Mouse (Mus musculus) spleen, postnatal 10 days (tissue): ENCODE results near the gene Ppa1.
"Not testable (repeated sequence)": the region's sequence is repeated elsewhere in the genome, so short reads cannot be mapped to it uniquely, and the experiment has no call there.

Experiments
- DNase-seq, 2 experiments: peaks; one replicate each; pipeline ENCODE4 v3.0.0; 2021 to 2022; ENCODE audit warnings: low spot score in 2 of 2

Gene Ppa1

GRCm38 (mm10) chr10:61647790-61648736 is at the start of gene Ppa1:
TSS of gene Ppa1 (plus strand) at chr10:61648552.
- DNase-seq: peak; percentile 67 to 87

- no peak for DNase-seq
These were observed 48.7 kb upstream of the Ppa1 start for GRCm38 (mm10) chr10:61599556-61600114.

GRCm38 (mm10) chr10:61602283-61603033 is 45.9 kb upstream of the Ppa1 start:
- peak; percentile 34 to 79 for DNase-seq

- no peak for DNase-seq
These were observed 43.8 kb upstream of the Ppa1 start for GRCm38 (mm10) chr10:61604376-61605065.

GRCm38 (mm10) chr10:61605381-61605780 is 43.0 kb upstream of the Ppa1 start:
- DNase-seq: not testable (repeated sequence)

DNA sequence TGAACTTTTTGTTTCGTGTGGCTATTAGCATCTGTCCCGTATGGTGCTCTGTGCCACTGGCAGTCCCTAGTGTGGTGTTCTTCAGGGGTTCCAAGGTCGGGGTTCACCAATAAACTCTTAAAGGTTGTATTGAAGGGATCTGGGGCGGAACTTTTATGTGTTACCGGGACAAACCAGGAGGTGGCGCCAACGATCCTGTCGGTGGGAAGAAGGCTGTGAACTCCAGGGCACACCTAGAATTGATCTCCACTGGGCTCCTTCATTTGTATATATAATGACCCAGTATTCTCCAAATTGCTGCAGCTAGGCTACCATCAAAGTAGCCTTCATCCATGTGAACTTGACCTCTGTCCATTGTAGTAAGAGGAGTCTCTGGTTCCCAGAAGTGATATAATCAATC is 42.5 kb upstream of the Ppa1 start:
- peak; percentile 53 to 79 for DNase-seq

- DNase-seq: no peak
These were observed 40.1 kb upstream of the Ppa1 start for GRCm38 (mm10) chr10:61608233-61608632.

- DNase-seq: peak in 1 of 2 experiments; percentile 67
These were observed 37.6 kb upstream of the Ppa1 start for GRCm38 (mm10) chr10:61610650-61611235.

DNA sequence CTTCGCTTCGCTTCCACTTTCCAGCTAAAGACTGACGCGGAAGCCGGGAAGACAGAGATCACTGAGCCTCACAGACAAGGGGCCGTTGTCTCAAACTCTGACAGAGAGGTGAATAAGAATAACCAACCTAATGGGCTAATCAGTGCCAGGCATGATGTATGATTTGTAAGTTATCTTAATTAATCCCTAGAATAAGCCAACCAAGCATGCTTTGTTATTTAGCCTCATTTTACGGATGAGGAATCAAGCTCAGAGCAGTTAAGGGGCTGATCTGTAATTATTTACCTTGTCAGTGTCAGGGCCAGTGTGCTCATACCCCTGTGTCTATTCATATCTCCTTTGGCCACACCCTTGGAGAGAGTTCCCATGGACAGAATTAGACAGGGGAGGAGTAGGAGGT is 34.0 kb upstream of the Ppa1 start:
- DNase-seq: no peak

DNA sequence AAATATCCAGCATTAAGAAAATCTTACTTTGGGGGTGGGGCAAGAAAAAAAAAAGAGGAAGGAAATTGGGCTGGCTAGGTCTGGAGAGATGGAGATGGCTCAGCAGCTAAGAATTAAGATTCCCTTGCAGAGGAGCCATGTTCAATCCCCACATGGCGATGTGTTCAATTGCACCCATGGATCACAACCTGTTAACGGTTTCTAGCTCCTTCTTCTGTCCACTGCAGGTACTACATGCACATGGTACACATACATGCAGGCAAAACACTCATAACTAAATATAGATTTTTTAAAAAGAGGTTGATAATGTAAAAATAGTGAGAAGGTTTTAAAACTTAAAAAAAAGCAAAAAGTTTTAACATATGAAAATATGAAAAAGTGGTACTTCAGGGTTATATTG is 29.8 kb upstream of the Ppa1 start:
- DNase-seq: no peak

DNA sequence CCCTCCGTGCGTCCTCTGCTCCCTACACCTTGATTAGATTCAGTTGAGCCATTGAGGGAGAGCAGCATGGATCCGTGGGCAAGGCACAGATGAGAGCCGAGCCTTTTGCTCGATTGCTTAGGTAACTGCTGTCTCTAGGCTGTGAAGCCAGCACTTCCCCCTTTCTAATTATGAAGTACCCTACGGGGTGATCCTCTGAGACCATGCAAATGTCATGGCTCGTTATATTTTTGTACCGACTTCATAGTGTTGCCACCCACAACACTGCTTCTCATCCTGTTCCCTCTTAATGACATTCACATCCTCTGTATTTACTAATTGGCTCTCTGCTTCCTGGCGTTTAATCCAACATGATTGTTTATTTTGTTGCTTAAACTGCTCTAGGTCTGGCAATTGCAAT is 26.7 kb upstream of the Ppa1 start:
- DNase-seq: peak in 1 of 2 experiments; percentile 17

DNA sequence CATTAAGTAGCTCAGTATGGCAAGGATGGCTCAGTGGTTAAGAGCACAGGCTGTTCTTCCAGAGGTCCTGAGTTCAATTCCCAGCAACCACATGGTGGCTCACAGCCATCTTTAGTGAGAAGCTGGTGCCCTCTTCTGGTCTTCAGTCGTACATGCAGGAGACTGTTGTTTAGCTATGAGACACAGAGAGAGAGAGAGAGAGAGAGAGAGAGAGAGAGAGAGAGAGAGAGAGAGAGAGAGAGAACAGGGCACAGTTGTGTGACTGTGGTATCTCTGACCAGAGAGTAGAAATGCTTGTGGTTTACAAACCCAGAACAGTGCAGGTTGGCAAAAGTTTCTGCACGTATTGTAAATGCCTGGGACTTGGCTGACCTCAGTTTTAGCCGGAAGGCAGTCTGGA is 24.5 kb upstream of the Ppa1 start:
- not testable (repeated sequence) for DNase-seq

GRCm38 (mm10) chr10:61624771-61625170 is 23.6 kb upstream of the Ppa1 start:
- DNase-seq: no peak

- DNase-seq: peak in 1 of 2 experiments; percentile 22
These were observed 22.7 kb upstream of the Ppa1 start for GRCm38 (mm10) chr10:61625381-61626257.

DNA sequence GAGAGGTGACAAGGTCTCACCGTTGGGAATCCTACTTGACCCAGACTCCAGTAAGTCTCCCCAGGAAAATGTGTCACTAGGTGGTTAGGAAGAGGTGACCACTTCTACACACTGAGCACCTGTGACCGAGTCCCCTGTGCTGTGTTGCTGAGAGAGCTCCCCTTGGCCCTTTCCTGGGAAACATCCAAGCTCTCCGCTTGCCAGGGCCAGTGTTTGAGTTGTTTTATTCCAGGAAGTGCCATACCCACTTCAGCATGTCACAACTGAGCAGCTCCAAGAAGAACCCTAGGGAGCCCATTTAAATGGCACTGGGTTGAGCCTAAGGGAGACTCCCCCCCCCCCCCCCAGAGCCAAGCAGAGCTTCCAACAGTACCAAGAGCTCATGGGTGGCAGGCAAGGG is 21.8 kb upstream of the Ppa1 start:
- DNase-seq: no peak

- DNase-seq: no peak
These were observed 21.0 kb upstream of the Ppa1 start for GRCm38 (mm10) chr10:61627195-61627937.

DNA sequence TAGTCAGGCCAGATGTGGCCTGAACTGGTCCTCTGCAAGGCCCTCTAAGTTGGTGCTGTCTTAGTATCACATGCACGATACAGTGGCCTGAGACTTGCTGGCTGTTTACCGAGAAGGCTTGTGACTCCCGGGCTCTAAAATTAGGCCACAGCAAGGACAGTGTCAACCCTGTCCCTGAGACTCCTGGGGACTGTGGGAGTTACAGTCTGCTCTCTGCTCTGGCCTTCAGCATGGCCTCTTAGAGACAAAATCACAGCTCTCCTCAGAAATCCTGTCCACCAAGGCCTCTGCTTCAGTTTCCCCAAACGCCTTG is 20.5 kb upstream of the Ppa1 start:
- DNase-seq: no peak

DNA sequence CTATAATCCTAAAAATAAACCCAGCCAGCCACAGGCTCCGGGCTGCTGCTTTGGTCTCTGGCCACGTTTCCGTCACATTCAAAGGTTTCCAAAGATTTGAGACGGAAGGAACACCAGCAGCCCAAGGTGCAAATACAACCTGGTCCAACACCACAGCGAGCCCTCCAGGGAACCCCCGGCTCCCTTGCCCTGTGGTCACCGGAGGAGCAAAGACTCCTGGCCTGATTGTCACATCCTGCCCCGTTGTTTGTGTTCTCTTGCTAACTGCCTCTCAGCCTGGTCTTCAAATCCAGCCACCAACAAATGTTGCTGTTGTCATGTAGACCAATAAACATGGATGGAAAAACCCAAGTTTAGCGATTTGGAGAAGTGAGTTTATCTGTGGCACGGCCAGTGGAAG is 15.9 kb upstream of the Ppa1 start:
- no peak for DNase-seq

DNA sequence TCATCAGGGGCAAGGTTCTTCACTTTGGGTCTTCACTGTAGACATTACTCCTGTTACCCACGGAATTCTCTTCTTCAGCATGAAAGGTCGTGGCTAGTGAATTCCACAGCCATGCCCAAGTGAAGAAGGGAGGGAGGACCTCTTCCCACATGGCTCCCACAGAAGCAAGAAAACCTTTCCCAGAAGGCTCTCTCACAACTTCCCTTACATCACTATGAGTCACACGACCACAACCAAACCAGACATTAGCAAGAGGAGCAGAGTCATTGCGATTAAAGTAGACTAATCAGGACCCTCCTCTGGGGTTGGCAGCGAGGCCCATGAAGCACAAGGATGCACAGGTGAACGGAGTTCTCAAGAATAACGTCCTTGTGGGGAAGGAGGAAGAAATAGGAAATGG is 11.3 kb upstream of the Ppa1 start:
- no peak for DNase-seq

- DNase-seq: no peak
These were observed 8.0 kb upstream of the Ppa1 start for GRCm38 (mm10) chr10:61640363-61640762.
